ENCODE assay signal across 8 mouse cellular contexts in the genomic region with DNA sequence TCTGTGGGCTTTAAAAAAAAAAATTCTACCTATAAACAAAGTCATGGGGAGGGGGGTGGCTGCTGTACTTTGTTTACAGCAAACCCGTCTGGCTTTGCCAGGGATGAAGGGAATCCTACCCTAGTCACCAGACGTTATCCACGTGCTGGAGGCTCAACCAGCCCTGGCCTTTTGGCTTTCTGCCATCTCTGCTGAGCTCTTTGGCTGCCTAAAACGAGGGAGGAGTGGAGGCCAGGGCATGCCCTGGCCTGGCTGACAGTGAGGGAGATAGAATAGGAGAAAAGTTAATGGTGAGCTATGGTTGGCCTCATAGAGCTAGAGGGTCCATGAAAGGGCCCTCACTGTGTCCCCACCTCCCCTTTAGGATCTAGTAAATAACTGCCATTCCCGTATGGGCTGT.
DNase-seq lines count a peak whose midpoint lies in the region; ATAC-seq lines count a peak whose summit lies in the region.

No protein-coding gene starts in this region.

- WGBS in heart, embryonic 10.5 days: 47% methylated on average over 5 of the region's 5 CpGs

- 0 out of 2 replicates have a peak overlapping the region, but pooled peaks have one; percentile 16 for H3K27ac ChIP-seq in heart, embryonic 10.5 days

- no peak overlapping the region for H3K4me3 ChIP-seq in heart, embryonic 10.5 days

- intact Hi-C loops in left cerebral cortex, postnatal 4 days (cut with DNase I): no loop called here

- DNase-seq in left cerebral cortex, postnatal 4 days: peak; percentile 62
- no peak for DNase-seq in left cerebral cortex, adult 11 months (ENCODE audit: low spot score)
- peak; percentile 81 for DNase-seq in adrenal gland, postnatal 14 days
- DNase-seq in heart, embryonic 10.5 days (ENCODE audit: low spot score): no peak
- DNase-seq in layer of hippocampus, adult 8-10 months (ENCODE audit: low spot score in 2 of 2): no peak
- no peak for DNase-seq in layer of hippocampus, postnatal 10 days (ENCODE audit: low spot score in 2 of 2)

- ATAC-seq in megakaryocyte-erythroid progenitor cell, adult 5-6 weeks (replicated peaks; ENCODE audit: low FRiP score, low TSS enrichment, poor library complexity, severe bottlenecking): peak; percentile 74
- ATAC-seq in erythroblast, adult 5-6 weeks (replicated peaks; ENCODE audit: low FRiP score, poor library complexity, severe bottlenecking): no peak

- H3K36me3 ChIP-seq in heart, embryonic 10.5 days: no peaks in the 10 kb centered on the region

- H3K27me3 ChIP-seq in heart, embryonic 10.5 days (ENCODE audit: insufficient read depth, poor library complexity, severe bottlenecking): no peaks in the 10 kb centered on the region

- peaks cover 9% of the 10 kb centered on the region for H3K4me1 ChIP-seq in heart, embryonic 10.5 days

- no peaks in the 10 kb centered on the region for H3K9me3 ChIP-seq in heart, embryonic 10.5 days

Comparison
In these comparisons a context has a peak if more than half of its experiments do, and no peak if none do; other contexts are left out.
1. DNase-seq: peak in left cerebral cortex, postnatal 4 days (single experiment) and adrenal gland, postnatal 14 days (single experiment); none in left cerebral cortex, adult 11 months (single experiment), heart, embryonic 10.5 days (single experiment), layer of hippocampus, adult 8-10 months (0 of 2) and layer of hippocampus, postnatal 10 days (0 of 2).